Mouse (Mus musculus): ENCODE data around the gene Adm2.

Gene Adm2

GRCm38 (mm10) chr15:89309962-89310498 is 12.5 kb upstream of the Adm2 start:
- DNase-seq (ENCODE audit: low read depth in 1 of 2, low spot score in 2 of 2) = no peak

DNA sequence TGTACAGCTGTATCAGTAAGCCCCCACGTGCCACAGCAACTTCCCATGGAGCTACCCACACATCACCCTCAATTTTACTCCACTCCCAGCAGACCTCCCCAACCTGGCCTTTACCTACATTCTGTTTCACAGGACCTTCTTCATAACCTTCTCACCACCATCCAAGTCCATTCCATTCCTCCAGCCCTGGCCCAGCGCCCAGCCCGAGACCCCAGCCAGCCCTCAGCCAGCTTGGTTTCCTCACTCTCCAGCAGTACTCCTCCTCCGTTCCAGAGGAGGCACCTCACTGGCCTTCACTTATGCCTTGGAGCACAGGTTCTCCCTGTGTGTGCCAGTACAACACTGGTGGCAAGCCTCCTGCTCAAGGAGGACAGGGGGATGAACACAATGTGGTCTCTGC is 9.2 kb upstream of the Adm2 start:
- no peak for DNase-seq (ENCODE audit: low read depth in 1 of 2, low spot score in 2 of 2)

- DNase-seq (ENCODE audit: low read depth in 1 of 2, low spot score in 2 of 2) = no peak
Measured at GRCm38 (mm10) chr15:89314107-89314506, 8.4 kb upstream of the Adm2 start.

DNA sequence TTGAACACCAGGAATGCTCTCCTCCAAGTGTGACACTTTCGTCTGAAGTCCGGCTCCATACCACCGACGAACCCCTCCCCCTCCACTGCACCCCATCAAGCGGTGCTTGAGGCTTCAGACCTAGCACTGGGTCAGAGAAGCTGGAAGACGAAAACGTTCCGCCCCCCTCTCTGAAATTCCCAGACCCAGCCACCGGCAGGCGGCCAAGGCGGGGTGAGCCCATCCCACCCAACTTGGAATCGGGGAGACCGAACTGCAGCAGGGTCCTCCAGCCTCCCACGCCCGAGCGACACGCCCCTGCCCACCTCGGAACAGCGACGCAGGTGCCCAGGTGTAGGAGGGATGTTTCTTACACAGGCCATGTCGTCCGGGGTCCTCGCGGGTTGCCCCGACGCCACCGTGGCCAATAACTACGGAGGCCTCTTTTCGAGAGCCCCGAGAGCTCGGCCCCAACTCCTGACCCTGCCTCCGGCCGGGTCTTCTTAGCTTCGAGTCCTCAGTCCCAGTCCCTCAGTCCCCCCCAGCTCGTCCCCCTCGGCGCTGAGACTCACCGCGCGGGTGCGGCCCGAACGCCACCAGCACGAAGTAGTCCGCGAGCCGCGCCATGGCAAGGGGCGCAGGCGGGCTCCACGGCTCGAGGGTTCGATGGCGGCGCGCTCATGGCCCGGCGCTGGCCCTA is 7.9 kb upstream of the Adm2 start:
- DNase-seq (ENCODE audit: low read depth in 1 of 2, low spot score in 2 of 2) = no peak

- DNase-seq (ENCODE audit: low read depth in 1 of 2, low spot score in 2 of 2) = peak; percentile 95 to 96
Measured at GRCm38 (mm10) chr15:89315190-89315731, 7.3 kb upstream of the Adm2 start, which contains the start of gene Sbf1. TSS of gene Sbf1 (minus strand) at chr15:89315311.

GRCm38 (mm10) chr15:89316146-89316545 is 6.4 kb upstream of the Adm2 start:
- DNase-seq (ENCODE audit: low read depth in 1 of 2, low spot score in 2 of 2) = no peak

GRCm38 (mm10) chr15:89321264-89321663 is 1.3 kb upstream of the Adm2 start:
- DNase-seq (ENCODE audit: low read depth in 1 of 2, low spot score in 2 of 2) = no peak

GRCm38 (mm10) chr15:89323656-89324055 is 1.1 kb downstream of the Adm2 start:
- no peak for DNase-seq (ENCODE audit: low read depth in 1 of 2, low spot score in 2 of 2)

DNA sequence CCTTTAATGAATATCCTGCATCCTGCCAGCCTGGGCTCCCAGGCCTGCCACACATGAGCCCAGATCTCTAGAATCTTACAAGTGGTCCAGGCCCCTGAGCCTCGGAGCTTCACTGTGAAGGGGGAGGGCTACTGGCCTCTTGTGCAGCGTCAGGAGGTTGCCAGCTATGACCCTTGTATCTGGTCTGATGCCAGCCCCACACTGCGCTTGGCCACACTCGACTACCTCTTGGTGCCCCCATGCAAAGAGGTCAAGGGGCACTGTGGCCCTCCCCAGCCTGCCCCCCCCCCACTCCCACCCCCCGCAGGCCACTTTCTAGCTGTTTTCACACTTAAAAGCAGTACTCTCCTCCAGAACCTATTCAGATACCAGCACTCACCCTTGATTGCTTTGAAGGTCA is 3.9 kb downstream of the Adm2 start:
- DNase-seq (ENCODE audit: low read depth in 1 of 2, low spot score in 2 of 2) = no peak

GRCm38 (mm10) chr15:89334271-89334670 is 11.8 kb downstream of the Adm2 start, which contains the start of gene Miox:
TSS of gene Miox (plus strand) at chr15:89334398.
- DNase-seq (ENCODE audit: low read depth in 1 of 2, low spot score in 2 of 2) = no peak

DNA sequence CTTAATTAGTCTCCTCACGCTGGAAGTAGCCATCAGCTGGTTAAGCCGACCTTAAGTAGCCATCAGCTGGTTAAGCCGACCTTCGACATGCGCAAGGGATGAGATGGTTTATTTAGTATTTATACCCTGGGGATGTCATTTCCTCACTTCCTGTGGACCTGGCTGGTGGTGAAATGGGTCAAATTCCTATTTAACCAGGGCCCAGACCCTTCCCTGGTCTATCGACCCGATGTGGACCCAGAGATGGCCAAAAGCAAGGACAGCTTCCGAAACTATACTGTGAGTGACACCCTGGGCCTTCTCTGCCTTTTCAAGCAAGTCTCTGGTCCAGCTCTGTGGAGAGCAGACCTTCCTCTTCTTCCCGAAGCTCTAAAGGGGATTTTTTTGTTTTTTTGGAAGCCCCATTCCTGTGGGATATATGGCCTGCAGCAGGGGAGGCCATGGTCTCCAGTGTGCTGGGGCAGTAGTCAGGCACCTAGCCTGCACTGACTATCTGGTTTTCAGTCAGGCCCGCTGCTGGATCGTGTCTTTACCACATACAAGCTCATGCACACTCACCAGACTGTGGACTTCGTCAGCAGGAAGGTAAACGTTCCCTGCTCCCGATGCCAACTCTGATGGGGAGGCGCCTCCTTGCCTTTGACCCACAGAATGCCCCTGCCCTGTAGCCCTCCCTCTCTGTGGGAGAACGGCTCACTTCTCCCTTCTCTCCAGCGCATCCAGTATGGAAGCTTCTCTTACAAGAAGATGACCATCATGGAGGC is 12.4 kb downstream of the Adm2 start:
- no peak for DNase-seq (ENCODE audit: low read depth in 1 of 2, low spot score in 2 of 2)

DNA sequence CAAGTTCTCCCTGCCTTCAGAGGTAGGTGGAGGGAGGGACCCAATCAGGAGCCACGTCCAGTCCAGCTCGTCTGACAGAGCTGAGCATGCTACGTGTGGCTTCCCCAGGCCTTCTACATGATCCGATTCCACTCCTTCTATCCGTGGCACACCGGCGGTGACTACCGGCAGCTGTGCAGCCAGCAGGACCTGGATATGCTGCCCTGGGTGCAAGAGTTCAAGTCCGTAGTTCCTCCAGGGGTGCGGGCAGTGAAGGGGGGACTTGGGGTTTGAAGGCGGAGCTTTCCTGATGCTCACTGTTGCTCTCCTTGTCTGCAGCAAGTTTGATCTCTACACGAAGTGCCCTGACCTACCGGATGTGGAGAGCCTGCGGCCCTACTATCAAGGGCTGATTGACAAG is 13.9 kb downstream of the Adm2 start:
- no peak for DNase-seq (ENCODE audit: low read depth in 1 of 2, low spot score in 2 of 2)

- no peak for DNase-seq (ENCODE audit: low read depth in 1 of 2, low spot score in 2 of 2)
Measured at GRCm38 (mm10) chr15:89339696-89340095, 17.2 kb downstream of the Adm2 start.

- no peak for DNase-seq (ENCODE audit: low read depth in 1 of 2, low spot score in 2 of 2)
Measured at GRCm38 (mm10) chr15:89340136-89340535, 17.6 kb downstream of the Adm2 start.

- DNase-seq (ENCODE audit: low read depth in 1 of 2, low spot score in 2 of 2) = no peak
Measured at GRCm38 (mm10) chr15:89341678-89342077, 19.2 kb downstream of the Adm2 start.

DNA sequence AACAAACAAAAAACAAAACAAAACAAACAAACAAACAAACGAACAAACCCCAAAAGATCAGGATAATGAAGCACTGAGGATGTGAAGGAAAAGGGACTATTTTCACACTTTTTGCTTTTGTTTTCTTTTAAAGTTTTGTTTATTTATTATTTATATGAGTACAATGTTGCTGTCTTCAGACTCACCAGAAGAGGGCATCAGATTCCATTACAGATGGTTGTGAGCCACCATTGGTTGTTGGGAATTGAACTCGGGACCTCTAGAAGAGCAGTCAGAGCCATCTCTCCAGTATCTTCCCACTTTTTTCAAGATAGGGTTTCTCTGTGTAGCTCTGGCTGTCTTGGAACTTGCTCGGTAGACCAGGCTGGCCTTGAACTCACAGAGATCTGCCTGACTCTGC is 20.8 kb downstream of the Adm2 start:
- no peak for DNase-seq (ENCODE audit: low read depth in 1 of 2, low spot score in 2 of 2)

- no peak for DNase-seq (ENCODE audit: low read depth in 1 of 2, low spot score in 2 of 2)
Measured at GRCm38 (mm10) chr15:89350447-89350846, 27.9 kb downstream of the Adm2 start.

- no peak for DNase-seq (ENCODE audit: low read depth in 1 of 2, low spot score in 2 of 2)
Measured at GRCm38 (mm10) chr15:89351302-89351701, 28.8 kb downstream of the Adm2 start.

GRCm38 (mm10) chr15:89352054-89352453 is 29.5 kb downstream of the Adm2 start:
- no peak for DNase-seq (ENCODE audit: low read depth in 1 of 2, low spot score in 2 of 2)

DNA sequence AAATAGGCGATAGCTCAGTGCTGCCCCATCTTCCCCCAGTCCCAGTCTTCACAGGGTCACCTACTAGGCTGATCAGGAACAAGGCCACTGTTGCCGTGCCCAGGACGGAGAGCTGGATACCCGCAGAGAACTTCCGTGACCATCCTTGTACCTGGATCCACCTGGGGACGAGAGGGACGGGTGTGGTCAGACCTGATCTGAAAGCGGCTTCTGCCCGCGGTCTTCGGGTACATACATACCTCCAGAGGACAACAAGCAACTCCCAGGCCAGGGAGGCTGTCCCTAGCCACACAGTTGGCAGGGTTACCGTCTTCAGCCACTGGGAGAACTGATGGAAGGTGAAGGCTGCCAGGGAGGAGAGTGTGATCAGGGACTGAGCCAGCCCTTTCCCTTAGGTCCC is 30.3 kb downstream of the Adm2 start:
- DNase-seq (ENCODE audit: low read depth in 1 of 2, low spot score in 2 of 2) = no peak

GRCm38 (mm10) chr15:89353837-89354236 is 31.3 kb downstream of the Adm2 start:
- no peak for DNase-seq (ENCODE audit: low read depth in 1 of 2, low spot score in 2 of 2)

GRCm38 (mm10) chr15:89354455-89354854 is 31.9 kb downstream of the Adm2 start:
- no peak for DNase-seq (ENCODE audit: low read depth in 1 of 2, low spot score in 2 of 2)

Measured in monocyte, adult 2 months (primary cell).